Mouse (Mus musculus) CH12F3 (cell line): ENCODE data around the gene Gm9767.

Experiments
- in situ Hi-C: fragments of 300-500 bp; cut with MboI; formaldehyde crosslinking; loops from 2 replicates; pipeline ENCODE4 v1.14.3; 2020; ENCODE audit warnings: low sequenced_read_pairs

The Gm9767 gene

GRCm38 (mm10) chr10:26077671-26078481, at the start of gene Gm9767:
Gene Gm9767, plus strand, starts transcription at chr10:26078255.
- in situ Hi-C loops: no loop called here

- in situ Hi-C loops: no loop called here
These were observed 43.1 kb upstream of the Gm9767 start for GRCm38 (mm10) chr10:26034931-26035330.

GRCm38 (mm10) chr10:26051177-26051576, 26.9 kb upstream of the Gm9767 start:
- in situ Hi-C loops: no loop called here

GRCm38 (mm10) chr10:26059662-26060307, 18.3 kb upstream of the Gm9767 start:
- in situ Hi-C loops: no loop called here

- in situ Hi-C loops: no loop called here
These were observed 15.0 kb upstream of the Gm9767 start for GRCm38 (mm10) chr10:26063071-26063470.

GRCm38 (mm10) chr10:26071986-26072385, 6.1 kb upstream of the Gm9767 start:
- in situ Hi-C loops: no loop called here

- in situ Hi-C loops: no loop called here
These were observed 1.1 kb upstream of the Gm9767 start for GRCm38 (mm10) chr10:26076949-26077348.

GRCm38 (mm10) chr10:26078521-26079142, 577 bp downstream of the Gm9767 start, which contains the start of gene Tmem200a:
Gene Tmem200a, minus strand, starts transcription at chr10:26079052.
- in situ Hi-C loops: no loop called here

GRCm38 (mm10) chr10:26079678-26080077, 1.6 kb downstream of the Gm9767 start:
- in situ Hi-C loops: no loop called here

GRCm38 (mm10) chr10:26082081-26082480, 4.0 kb downstream of the Gm9767 start:
- in situ Hi-C loops: no loop called here

GRCm38 (mm10) chr10:26103330-26103982, 25.4 kb downstream of the Gm9767 start:
- in situ Hi-C loops: no loop called here

GRCm38 (mm10) chr10:26114409-26114808, 36.4 kb downstream of the Gm9767 start:
- in situ Hi-C loops: no loop called here

GRCm38 (mm10) chr10:26119067-26119821, 41.2 kb downstream of the Gm9767 start:
- in situ Hi-C loops: no loop called here

- in situ Hi-C loops: no loop called here
These were observed 41.7 kb downstream of the Gm9767 start for GRCm38 (mm10) chr10:26119822-26120183.
